Mouse (Mus musculus) G1E (cell line): ENCODE measurements around the gene Clstn1. TPM values are rescaled to one million over a fixed set of nuclear protein-coding genes. Genes with fewer than 3 reads are reported as not detected.
A peak's percentile ranks its signal among the peaks of the same experiment; 100 is the strongest.

Source experiments
- ATAC-seq: 2 replicates; pipeline ENCODE4 v1.8.0; 2016; ENCODE audit warnings: mild to moderate bottlenecking; ENCODE audit not compliant: insufficient number of reproducible peaks, poor library complexity, low FRiP score, severe bottlenecking; ENCODE audit errors: extremely low read depth
- DNase-seq: peaks from one replicate; pipeline ENCODE4 v3.0.0; 2012; ENCODE audit warnings: low spot score
- H3K27me3 ChIP-seq: 2 replicates; pipeline ENCODE4 v1.6.1; 2012; ENCODE audit warnings: mild to moderate bottlenecking, low read length, inconsistent platforms; ENCODE audit not compliant: insufficient read depth
- H3K36me3 ChIP-seq: replicated peaks from 2 replicates; pipeline ENCODE3; 2012; ENCODE audit warnings: mild to moderate bottlenecking, inconsistent platforms
- H3K4me1 ChIP-seq: 2 replicates; pipeline ENCODE4 v1.6.1; 2012; ENCODE audit warnings: low read depth, low read length, inconsistent platforms, mixed read lengths; ENCODE audit not compliant: insufficient read depth
- H3K4me3 ChIP-seq: 2 replicates; pipeline ENCODE4 v1.5.1; 2012; ENCODE audit warnings: low read depth, mild to moderate bottlenecking, inconsistent platforms, low read length, moderate library complexity, mixed read lengths
- H3K9me3 ChIP-seq: replicated peaks from 2 replicates; pipeline ENCODE4 v1.6.1; 2012; ENCODE audit warnings: inconsistent platforms
- CTCF ChIP-seq: IDR thresholded peaks from 2 replicates; pipeline ENCODE4 v1.5.1; 2012; ENCODE audit warnings: low read depth, low read length, inconsistent platforms, mixed read lengths
- GATA1 ChIP-seq: IDR thresholded peaks from 2 replicates; pipeline ENCODE4 v1.6.1; 2012; ENCODE audit warnings: borderline replicate concordance, low read length, inconsistent platforms, mixed read lengths
- GATA2 ChIP-seq: IDR thresholded peaks from 2 replicates; pipeline ENCODE4 v1.6.1; 2012; ENCODE audit warnings: low read depth, low read length, inconsistent platforms, borderline replicate concordance
- POLR2AphosphoS5 ChIP-seq: IDR thresholded peaks from 2 replicates; pipeline ENCODE4 v1.6.1; 2012; ENCODE audit warnings: low read depth, low read length, inconsistent platforms; ENCODE audit not compliant: insufficient replicate concordance
- TAL1 ChIP-seq: conservative IDR thresholded peaks from 2 replicates; pipeline ENCODE4 v1.6.1; 2012; ENCODE audit warnings: low read depth, low read length, inconsistent platforms, mixed read lengths
- polyA plus RNA-seq: library from polyadenylated mRNA; stranded (reverse); fragments of >175 nt; gene quantifications from 2 replicates; pipeline ENCODE4 v1.2.3, GENCODE M21; 2012
- total RNA-seq, 2 experiments: library from RNA; stranded (forward) in 1 of 2; stranded (reverse) in 1 of 2; fragments of 200-1000 nt in 1 of 2; fragments of >200 nt in 1 of 2; fragmentation: Nextera tagmentation in 1 of 2; gene quantifications; 2 replicates each; pipeline ENCODE4 v1.2.3; 2014 to 2017

Clstn1 gene
- total and polyA plus RNA-seq, 3 experiments, result 0.22 to 2.5 (median 0.38) TPM

DNA sequence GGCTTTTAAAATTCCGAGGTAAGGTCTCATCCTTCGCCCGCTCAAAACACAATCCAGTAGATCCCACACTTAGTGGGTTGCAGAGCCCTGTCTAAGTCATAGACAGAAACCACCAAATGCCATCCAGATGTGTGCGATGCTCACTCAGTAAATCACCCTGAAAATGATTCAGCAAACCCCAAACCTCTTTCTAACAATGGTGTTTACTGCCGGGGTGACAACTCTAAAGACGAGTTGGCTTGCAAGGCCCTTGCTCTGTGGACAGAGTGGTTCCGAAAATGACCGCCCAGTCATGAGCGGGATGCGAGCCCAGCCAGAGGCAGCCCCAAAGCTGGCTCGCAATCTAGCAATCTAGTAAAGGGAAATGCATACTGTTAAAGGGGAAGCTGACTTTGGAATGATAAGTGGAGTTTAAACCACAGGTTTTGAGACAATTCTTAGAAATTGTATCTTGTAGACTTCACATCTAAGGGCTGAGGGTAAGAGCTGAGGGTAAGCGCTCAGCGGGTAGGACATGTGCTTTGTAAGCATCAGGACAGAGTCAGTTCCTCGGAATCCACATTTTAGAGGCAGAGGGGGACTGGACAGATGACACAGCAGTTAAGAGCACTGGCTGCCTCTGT is 75.8 kb downstream of the Clstn1 start:
- ATAC-seq, result peak; percentile 58
- peaks cover 73% of the 10 kb centered on the region for H3K4me1 ChIP-seq

DNA sequence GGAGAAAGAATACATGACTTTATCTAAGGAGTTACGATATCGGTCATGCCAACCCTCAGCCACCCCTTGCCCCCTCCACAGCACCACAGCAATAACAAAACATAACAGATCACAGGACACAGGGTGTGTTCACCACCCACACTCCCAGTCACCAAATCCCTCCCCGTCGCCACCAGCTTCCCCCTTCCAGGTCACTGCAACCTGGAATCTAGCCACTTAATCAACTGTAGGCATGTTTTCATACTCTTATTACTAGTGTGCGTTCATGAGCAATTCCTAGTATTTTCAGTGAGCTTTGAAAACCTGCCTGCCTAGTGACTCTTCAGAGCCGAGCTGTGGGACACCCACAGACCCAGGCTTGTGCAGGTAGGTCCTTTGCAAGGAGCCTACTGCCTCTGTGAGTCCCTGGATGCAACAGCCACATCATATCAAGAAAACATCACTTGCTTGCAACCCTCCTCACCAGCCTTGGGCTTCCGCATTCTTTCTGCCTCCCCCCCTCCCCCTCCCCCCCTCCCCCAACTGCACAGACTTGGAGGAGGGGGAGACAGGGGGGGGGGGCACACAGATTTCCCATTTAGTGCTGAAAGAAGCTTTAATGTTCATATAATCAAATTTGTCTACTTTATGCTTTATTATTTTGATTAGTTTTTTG is 77.7 kb downstream of the Clstn1 start:
- no peak for DNase-seq
- no peak for TF ChIP-seq GATA1
- no peak for TF ChIP-seq GATA2
- no peak for TF ChIP-seq CTCF
- no peak for TF ChIP-seq TAL1
- no peak for TF ChIP-seq POLR2AphosphoS5
- ATAC-seq, result no peak
- no peaks in the 10 kb centered on the region for H3K9me3 ChIP-seq
- no peaks in the 10 kb centered on the region for H3K27me3 ChIP-seq
- peaks cover 54% of the 10 kb centered on the region for H3K36me3 ChIP-seq
- peaks cover 54% of the 10 kb centered on the region for H3K4me1 ChIP-seq
- H3K4me3 ChIP-seq, result no peak overlapping the region; the same call in 1 of the 2 replicates

More for the DNA sequence above, 75.8 kb downstream of the Clstn1 start:
- DNase-seq, result peak; percentile 34
- TF ChIP-seq CTCF, result no peak
- no peak for TF ChIP-seq POLR2AphosphoS5
- 0 out of 2 replicates have a peak, but pooled peaks have one; percentile 12 for TF ChIP-seq TAL1
- Histone ChIP-seq H3K4me3 (no peak overlapping the region), H3K27me3 (no peaks in the 10 kb centered on the region), H3K36me3 (peaks cover 55% of the 10 kb centered on the region), H3K9me3 (no peaks in the 10 kb centered on the region)

DNA sequence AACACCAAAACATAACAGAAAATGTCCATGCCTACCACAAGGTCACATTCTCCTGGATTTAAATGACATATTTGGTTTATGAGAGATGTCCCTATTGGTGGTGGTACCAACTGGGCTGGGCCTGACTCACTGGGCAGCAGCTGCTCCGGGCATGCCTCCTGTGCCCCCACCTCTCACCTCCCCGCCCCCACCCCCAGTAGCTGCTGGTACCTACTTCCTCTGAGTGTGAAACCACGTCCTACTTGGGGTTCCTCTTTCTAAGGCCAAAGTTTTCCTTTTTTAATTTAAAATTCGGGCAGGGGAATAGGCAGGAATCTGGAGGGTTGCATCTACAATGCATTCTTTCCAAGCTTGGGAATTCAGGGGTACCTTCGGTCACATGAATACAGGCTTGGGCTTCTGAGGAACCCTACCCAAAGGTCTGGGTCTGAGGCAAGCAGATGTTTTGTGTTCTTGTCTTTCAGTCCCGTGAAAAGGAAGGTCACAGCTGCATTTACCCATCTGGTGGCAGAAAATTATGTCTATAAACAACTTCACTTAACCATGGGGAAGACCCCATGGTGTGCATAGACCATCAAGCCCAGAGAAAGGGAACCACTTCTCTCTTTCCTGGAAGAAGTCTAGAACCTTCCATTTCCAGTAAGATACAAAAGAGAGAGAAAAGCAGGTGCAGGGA is 78.9 kb downstream of the Clstn1 start:
- Histone ChIP-seq H3K4me1 (peaks cover 47% of the 10 kb centered on the region), H3K4me3 (no peak overlapping the region)

DNA sequence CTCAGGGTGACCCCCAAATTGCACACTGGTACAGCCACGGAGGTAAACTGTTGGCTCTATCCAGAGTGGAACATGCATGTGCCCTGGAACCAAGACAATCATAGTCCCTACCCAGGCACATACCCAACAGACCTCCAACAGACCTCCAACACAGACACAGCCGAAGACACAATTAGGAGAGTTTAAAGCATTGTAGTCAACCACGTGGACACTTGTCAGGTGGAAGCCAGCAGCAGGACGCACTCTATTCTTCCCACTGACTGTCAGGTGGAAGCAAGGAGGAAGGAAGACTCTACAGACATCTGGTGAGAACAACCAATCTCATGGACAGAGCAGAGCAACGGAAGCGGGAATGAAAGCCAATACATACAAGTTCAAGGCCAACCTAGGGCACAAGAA is 79.4 kb downstream of the Clstn1 start:
- ATAC-seq (no peak), DNase-seq (no peak)
- Histone ChIP-seq H3K4me3 (no peak overlapping the region), H3K27me3 (no peaks in the 10 kb centered on the region), H3K4me1 (peaks cover 43% of the 10 kb centered on the region), H3K36me3 (peaks cover 54% of the 10 kb centered on the region), H3K9me3 (no peaks in the 10 kb centered on the region)
- no peak for TF ChIP-seq GATA2
- TF ChIP-seq POLR2AphosphoS5, result no peak
- no peak for TF ChIP-seq TAL1
- no peak for TF ChIP-seq GATA1
- TF ChIP-seq CTCF, result no peak

More for the DNA sequence above, 78.9 kb downstream of the Clstn1 start:
- Histone ChIP-seq H3K9me3 (no peaks in the 10 kb centered on the region), H3K27me3 (no peaks in the 10 kb centered on the region), H3K36me3 (peaks cover 54% of the 10 kb centered on the region)
- no peak for ATAC-seq
- no peak for TF ChIP-seq GATA1
- DNase-seq, result no peak

DNA sequence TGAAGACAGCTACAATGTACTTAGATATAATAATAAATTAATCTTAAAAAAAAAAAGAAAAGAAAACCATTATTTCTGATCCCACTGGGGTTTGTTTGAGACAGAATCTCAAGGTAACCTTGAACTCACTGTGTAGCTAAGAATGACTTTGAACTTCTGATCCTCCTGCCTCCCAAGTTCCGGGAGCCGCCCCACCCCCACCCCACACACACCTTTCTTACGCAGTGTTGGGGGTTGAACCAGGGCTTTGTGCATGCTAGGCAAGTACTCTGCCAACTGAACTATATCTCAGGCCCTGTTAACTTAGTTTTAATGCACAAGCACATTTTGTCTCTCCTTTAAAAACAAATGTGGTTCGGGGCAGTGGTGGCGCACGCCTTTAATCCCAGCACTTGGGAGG is 84.9 kb downstream of the Clstn1 start:
- H3K36me3 ChIP-seq, result peaks cover 81% of the 10 kb centered on the region
- H3K9me3 ChIP-seq, result no peaks in the 10 kb centered on the region
- H3K4me3 ChIP-seq, result no peak overlapping the region
- DNase-seq (no peak), ATAC-seq (no peak)
- TF ChIP-seq TAL1 (no peak), CTCF (no peak), POLR2AphosphoS5 (no peak), GATA1 (no peak), GATA2 (no peak)
- H3K4me1 ChIP-seq, result peaks cover 16% of the 10 kb centered on the region
- H3K27me3 ChIP-seq, result no peaks in the 10 kb centered on the region

DNA sequence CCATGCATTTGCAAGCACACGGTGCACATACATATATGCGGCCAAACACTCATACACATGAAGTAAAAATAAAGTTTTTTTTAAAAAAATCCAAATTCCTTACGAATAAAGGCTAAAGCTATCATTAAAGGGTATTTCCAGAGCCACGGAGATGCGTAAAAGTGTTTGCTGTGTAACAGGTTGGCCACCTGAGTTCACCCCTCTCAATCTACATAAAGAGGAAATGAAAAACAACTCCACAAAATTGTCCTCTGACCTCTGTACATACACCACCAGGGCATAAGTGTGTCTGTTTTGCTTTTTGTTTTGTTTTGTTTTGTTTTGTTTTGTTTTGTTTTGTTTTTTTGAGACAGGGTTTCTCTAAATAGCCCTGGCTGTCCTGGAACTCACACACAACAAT is 86.5 kb downstream of the Clstn1 start:
- TF ChIP-seq POLR2AphosphoS5 (no peak), TAL1 (no peak), CTCF (no peak), GATA2 (no peak)
- Histone ChIP-seq H3K4me3 (no peak overlapping the region), H3K36me3 (peaks cover 83% of the 10 kb centered on the region), H3K4me1 (peaks cover 19% of the 10 kb centered on the region), H3K27me3 (no peaks in the 10 kb centered on the region), H3K9me3 (no peaks in the 10 kb centered on the region)
- ATAC-seq, result no peak
- DNase-seq, result no peak
